Mouse (Mus musculus) embryonic facial prominence, embryonic 10.5 days (tissue): ENCODE data around the gene Lrrc8e. TPM values are rescaled to one million over a fixed set of nuclear protein-coding genes. Genes with fewer than 3 reads are reported as not detected.

ENCODE experiments used
- DNase-seq: peaks from one replicate; pipeline ENCODE4 v3.0.0-alpha.2; 2017; ENCODE audit warnings: low spot score
- H3K27ac ChIP-seq: fragments of 300-500 bp; sonication (generic); replicated peaks from 2 replicates; pipeline ENCODE4 v1.5.1; 2016; ENCODE audit warnings: mild to moderate bottlenecking
- H3K27me3 ChIP-seq: fragments of 300-500 bp; sonication (generic); replicated peaks from 2 replicates; pipeline ENCODE4 v1.6.1; 2016; ENCODE audit warnings: low read depth, mild to moderate bottlenecking; ENCODE audit not compliant: poor library complexity, severe bottlenecking
- H3K36me3 ChIP-seq: fragments of 300-500 bp; sonication (generic); replicated peaks from 2 replicates; pipeline ENCODE4 v1.6.1; 2016; ENCODE audit warnings: mild to moderate bottlenecking, moderate library complexity
- H3K4me1 ChIP-seq: fragments of 300-500 bp; sonication (generic); 2 replicates; pipeline ENCODE4 v1.6.1; 2016
- H3K4me3 ChIP-seq: fragments of 300-500 bp; sonication (generic); 2 replicates; pipeline ENCODE4 v1.5.1; 2016; ENCODE audit warnings: mild to moderate bottlenecking, moderate library complexity
- H3K9me3 ChIP-seq: fragments of 300-500 bp; sonication (generic); 2 replicates; pipeline ENCODE4 v1.6.1; 2016; ENCODE audit warnings: mild to moderate bottlenecking
- WGBS: fragments of 180-500 bp; shearing (Covaris S2); methylation state at CpG from one replicate; pipeline ENCODE4 v1.1.7; 2016; 5-methylcytosine and 5-hydroxymethylcytosine counted together
- polyA plus RNA-seq: library from polyadenylated mRNA; unstranded; fragments of >200 nt; fragmentation: Nextera tagmentation; extraction: Ambion mirVana; gene quantifications from 2 replicates; pipeline ENCODE4 v1.2.1, GENCODE M21; 2016

Lrrc8e gene
- polyA plus RNA-seq, 1 experiment from 2014 or later, result 0.56 TPM

- DNase-seq, result no peak
- Histone ChIP-seq H3K36me3 (peaks cover 95% of the 10 kb centered on the region), H3K27me3 (no peaks in the 10 kb centered on the region), H3K9me3 (no peaks in the 10 kb centered on the region), H3K4me1 (peaks cover 2% of the 10 kb centered on the region), H3K4me3 (no peak overlapping the region), H3K27ac (no peak overlapping the region)
- 91% methylated on average over 6 of the region's 6 CpGs for WGBS
Measured at GRCm38 (mm10) chr8:4269609-4270008, 43.0 kb downstream of the Lrrc8e start.

- peak within 1 kb of the TSS; percentile 88 for H3K4me3 ChIP-seq
- H3K27ac ChIP-seq, result peak within 1 kb of the TSS; percentile 89
- peaks cover 36% of the 10 kb centered on the region for H3K36me3 ChIP-seq
- DNase-seq, result peak; percentile 96
- no peaks in the 10 kb centered on the region for H3K27me3 ChIP-seq
- WGBS, result under 1% methylated on average over 39 of the region's 39 CpGs
- no peaks in the 10 kb centered on the region for H3K9me3 ChIP-seq
- peaks cover 8% of the 10 kb centered on the region for H3K4me1 ChIP-seq
Measured at GRCm38 (mm10) chr8:4275275-4276110, 48.9 kb downstream of the Lrrc8e start, which contains the start of gene Timm44. Gene Timm44 (minus strand): TSS chr8:4275913.

DNA sequence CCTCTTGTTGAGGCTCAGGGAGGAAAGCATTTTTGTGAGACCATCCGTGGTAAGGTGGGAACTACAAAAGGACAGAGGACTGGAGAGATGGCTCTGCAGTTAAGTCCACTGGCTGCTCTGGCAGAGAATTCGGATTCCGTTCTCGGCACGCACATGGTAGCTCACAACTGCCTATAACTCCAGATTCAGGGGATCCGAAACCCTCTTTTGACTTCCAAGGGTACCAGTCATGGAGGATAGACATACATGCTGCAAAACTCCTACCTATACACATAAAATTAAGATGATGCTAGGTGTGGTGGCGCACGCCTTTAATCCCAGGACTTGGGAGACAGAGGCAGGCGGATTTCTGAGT is 49.5 kb downstream of the Lrrc8e start:
- H3K27ac ChIP-seq, result peak overlapping the region; percentile 89
- peak overlapping the region; percentile 88 for H3K4me3 ChIP-seq
- WGBS, result 29% methylated on average over 9 of the region's 9 CpGs
- DNase-seq, result no peak
- peaks cover 8% of the 10 kb centered on the region for H3K4me1 ChIP-seq
- H3K27me3 ChIP-seq, result no peaks in the 10 kb centered on the region
- H3K36me3 ChIP-seq, result peaks cover 31% of the 10 kb centered on the region
- no peaks in the 10 kb centered on the region for H3K9me3 ChIP-seq

Other genes with a start within 250 kb of the Lrrc8e start
- not detected in 2 replicates for gene Cd209f, start 121.0 kb upstream of the Lrrc8e start, polyA plus RNA-seq
- gene Cd209g, start 92.7 kb upstream of the Lrrc8e start, polyA plus RNA-seq, result not detected in 2 replicates
- 23.3 and 25.9 TPM in 2 replicates for gene Evi5l, start 60.3 kb upstream of the Lrrc8e start, polyA plus RNA-seq
- gene Prr36, start 9.4 kb upstream of the Lrrc8e start, polyA plus RNA-seq, result 5.7 and 7.2 TPM in 2 replicates
- gene Map2k7, start 11.9 kb downstream of the Lrrc8e start, polyA plus RNA-seq, result 31.0 and 32.8 TPM in 2 replicates
- 0.44 and 0.85 TPM in 2 replicates for gene Gm49320, start 12.0 kb downstream of the Lrrc8e start, polyA plus RNA-seq
- 4.4 and 5.2 TPM in 2 replicates for gene Tgfbr3l, start 21.4 kb downstream of the Lrrc8e start, polyA plus RNA-seq
- 62.3 and 64.6 TPM in 2 replicates for gene Snapc2, start 26.3 kb downstream of the Lrrc8e start, polyA plus RNA-seq
- gene Ctxn1, start 32.4 kb downstream of the Lrrc8e start, polyA plus RNA-seq, result 121 and 134 TPM in 2 replicates
- gene Timm44, start 49.1 kb downstream of the Lrrc8e start, polyA plus RNA-seq, result 64.7 and 73.3 TPM in 2 replicates
- 24.4 and 25.4 TPM in 2 replicates for gene Ccl25, start 98.4 kb downstream of the Lrrc8e start, polyA plus RNA-seq
- 362 and 373 TPM in 2 replicates for gene Elavl1, start 98.6 kb downstream of the Lrrc8e start, polyA plus RNA-seq